8 mouse cellular contexts compared by ENCODE assay signal in genomic region chrX:9662391-9663111, GRCm38 (mm10). TPM values are rescaled to one million over a fixed set of nuclear protein-coding genes. Genes with fewer than 3 reads are reported as not detected.
DNase-seq lines count a peak whose midpoint lies in the region; ATAC-seq and TF ChIP-seq lines count a peak whose summit lies in the region.

Gene Dynlt3 (minus strand): TSS chrX:9663003.

- DNase-seq in ES-CJ7 (ENCODE audit: low read depth, low spot score), result peak; percentile 84
- peak; percentile 85 for DNase-seq in forebrain, embryonic 14.5 days (ENCODE audit: low spot score)
- DNase-seq in heart, postnatal 14 days, result peak; percentile 73 to 77
- peak; percentile 46 to 70 for DNase-seq in layer of hippocampus, adult 18-20 months (ENCODE audit: low spot score in 2 of 2)
- peak; percentile 89 for DNase-seq in lung, embryonic 14.5 days
- peak; percentile 62 for DNase-seq in thymus, adult 2 months

- no peaks in the 10 kb centered on the region for H3K4me1 ChIP-seq in forebrain, embryonic 14.5 days (ENCODE audit: control insufficient read depth, insufficient read depth, low read length)
- no peaks in the 10 kb centered on the region for H3K4me1 ChIP-seq in lung, embryonic 14.5 days (ENCODE audit: insufficient read depth)
- H3K4me1 ChIP-seq in olfactory bulb, adult 2 months (ENCODE audit: control insufficient read depth, insufficient read depth, low read length), result no peaks in the 10 kb centered on the region
- no peaks in the 10 kb centered on the region for H3K4me1 ChIP-seq in thymus, adult 2 months (replicated peaks; ENCODE audit: control insufficient read depth, insufficient read depth, low read length)

- TF ChIP-seq POLR2A in olfactory bulb, adult 2 months (IDR thresholded peaks at IDR 0.05; ENCODE audit: insufficient read depth, low read depth, low read length), result no peak
- 0 out of 2 replicates have a peak, but pooled peaks have one; percentile 27 for TF ChIP-seq POLR2A in thymus, adult 2 months (IDR thresholded peaks at IDR 0.05; ENCODE audit: control insufficient read depth, extremely low read depth, insufficient read depth, low read length, poor library complexity)

- peak within 1 kb of the TSS; percentile 46 for H3K4me3 ChIP-seq in forebrain, embryonic 14.5 days (ENCODE audit: low read depth, low read length)
- H3K4me3 ChIP-seq in lung, embryonic 14.5 days (ENCODE audit: low read depth, low read length), result peak within 1 kb of the TSS; percentile 41
- peak within 1 kb of the TSS; percentile 59 for H3K4me3 ChIP-seq in olfactory bulb, adult 2 months (ENCODE audit: insufficient read depth, low read depth, low read length)
- H3K4me3 ChIP-seq in thymus, adult 2 months (ENCODE audit: control insufficient read depth, insufficient read depth, low read length), result peak within 1 kb of the TSS; percentile 96

- peak within 1 kb of the TSS; percentile 58; the same call in 1 of the 2 replicates for H3K27ac ChIP-seq in forebrain, embryonic 14.5 days (ENCODE audit: low read depth, low read length)
- H3K27ac ChIP-seq in lung, embryonic 14.5 days (ENCODE audit: low read depth), result peak within 1 kb of the TSS; percentile 81
- 0 out of 2 replicates have a peak within 1 kb of the TSS, but pooled peaks have one; percentile 4 for H3K27ac ChIP-seq in olfactory bulb, adult 2 months (ENCODE audit: insufficient read depth, low read depth, low read length)
- H3K27ac ChIP-seq in thymus, adult 2 months (ENCODE audit: control insufficient read depth, insufficient read depth, low read length), result peak within 1 kb of the TSS; percentile 54

- H3K9ac ChIP-seq in forebrain, embryonic 14.5 days (ENCODE audit: low read length), result peak within 1 kb of the TSS; percentile 71
- peak within 1 kb of the TSS; percentile 50 for H3K9ac ChIP-seq in lung, embryonic 14.5 days

- WGBS in forebrain, embryonic 14.5 days, result 21% methylated on average over 30 of the region's 30 CpGs
- 8% methylated on average over 30 of the region's 30 CpGs for WGBS in lung, embryonic 14.5 days
- 15% methylated on average over 29 of the region's 30 CpGs for WGBS in olfactory bulb, adult 2 months
- WGBS in thymus, adult 2 months, result 2% methylated on average over 30 of the region's 30 CpGs

- peak within 1 kb of the TSS; percentile 51 for H3K4me2 ChIP-seq in forebrain, embryonic 14.5 days (ENCODE audit: low read length)
- peak within 1 kb of the TSS; percentile 57 for H3K4me2 ChIP-seq in lung, embryonic 14.5 days

- intact Hi-C loops in heart, postnatal 14 days (cut with DNase I), result no loop called here

- ATAC-seq in cerebellum, adult (ENCODE audit: insufficient number of reproducible peaks, low FRiP score, low TSS enrichment), result peak; percentile 98
- peak; percentile 99 for ATAC-seq in forebrain, embryonic 14.5 days
- peak; percentile 100 for ATAC-seq in lung, embryonic 14.5 days (ENCODE audit: insufficient read depth)

- TF ChIP-seq CTCF in lung, embryonic 14.5 days (IDR thresholded peaks at IDR 0.05; ENCODE audit: low read depth), result no peak
- TF ChIP-seq CTCF in olfactory bulb, adult 2 months (IDR thresholded peaks at IDR 0.05; ENCODE audit: insufficient read depth, low read depth, low read length), result no peak
- TF ChIP-seq CTCF in thymus, adult 2 months (IDR thresholded peaks at IDR 0.05; ENCODE audit: borderline replicate concordance, control insufficient read depth, extremely low read depth, insufficient read depth, low read length, poor library complexity), result no peak

- no peaks in the 10 kb centered on the region for H3K9me3 ChIP-seq in forebrain, embryonic 14.5 days (replicated peaks; ENCODE audit: control insufficient read depth, low read length)
- H3K9me3 ChIP-seq in lung, embryonic 14.5 days (ENCODE audit: low read depth, low read length), result no peaks in the 10 kb centered on the region

- H3K27me3 ChIP-seq in forebrain, embryonic 14.5 days (replicated peaks; ENCODE audit: control insufficient read depth, insufficient read depth, low read length), result no peaks in the 10 kb centered on the region
- H3K27me3 ChIP-seq in lung, embryonic 14.5 days (ENCODE audit: insufficient read depth, low read length), result no peaks in the 10 kb centered on the region
- no peaks in the 10 kb centered on the region for H3K27me3 ChIP-seq in thymus, adult 2 months (ENCODE audit: control insufficient read depth, insufficient read depth, low read length)

- H3K36me3 ChIP-seq in forebrain, embryonic 14.5 days (ENCODE audit: control insufficient read depth, insufficient read depth, low read length), result no peaks in the 10 kb centered on the region
- H3K36me3 ChIP-seq in lung, embryonic 14.5 days (ENCODE audit: insufficient read depth), result no peaks in the 10 kb centered on the region
- H3K36me3 ChIP-seq in thymus, adult 2 months (ENCODE audit: control insufficient read depth, insufficient read depth, low read length), result no peaks in the 10 kb centered on the region

RNA-seq across cellular contexts. Expression of gene Dynlt3, which starts in this region (rescaled TPM):
- polyA plus RNA-seq in forebrain, embryonic 14.5 days (2014; fragmentation: Nextera tagmentation; extraction: Ambion mirVana), result 40.4 and 43.9 TPM in 2 replicates
- 10 to 100 TPM; 49.8 to 55.2 TPM for total RNA-seq in heart, postnatal 14 days (2021)
- total RNA-seq in layer of hippocampus, adult 18-20 months (2021), result 100 to 1,000 TPM; 124 to 132 TPM
- 47.4 and 54.5 TPM in 2 replicates for polyA plus RNA-seq in lung, embryonic 14.5 days (2014; fragmentation: Nextera tagmentation; extraction: Ambion mirVana)
- not detected in 2 replicates for polyA plus RNA-seq in olfactory bulb, adult 2 months (2012; ENCODE audit: insufficient read depth, insufficient read length, low replicate concordance, missing spikeins)
- 9.5 and 9.8 TPM in 2 replicates for polyA plus RNA-seq in thymus, adult 2 months (2012; rRNA removed)

Comparison
In these comparisons a context has a peak if more than half of its experiments do, and no peak if none do; other contexts are left out.
1. Peak in every context shown above with its lines: DNase-seq, ATAC-seq, H3K4me3 ChIP-seq and H3K27ac ChIP-seq.
2. H3K27ac ChIP-seq: peak in every context shown above with its lines; median percentile 81 in lung, embryonic 14.5 days; 58 in forebrain, embryonic 14.5 days; 54 in thymus, adult 2 months; 4 in olfactory bulb, adult 2 months.
3. H3K4me3 ChIP-seq: peak in every context shown above with its lines; median percentile 96 in thymus, adult 2 months; 59 in olfactory bulb, adult 2 months; 46 in forebrain, embryonic 14.5 days; 41 in lung, embryonic 14.5 days.